ENCODE assay signal across 8 mouse cellular contexts in genomic region chr11:30772777-30773417, GRCm38 (mm10). TPM values are rescaled to one million over a fixed set of nuclear protein-coding genes. Genes with fewer than 3 reads are reported as not detected.
DNase-seq lines count a peak whose midpoint lies in the region; ATAC-seq and TF ChIP-seq lines count a peak whose summit lies in the region.

No protein-coding gene starts in this region.

- H3K27me3 ChIP-seq in heart, embryonic 11.5 days (ENCODE audit: control insufficient read depth, insufficient read depth, low read length) = no peaks in the 10 kb centered on the region
- no peaks in the 10 kb centered on the region for H3K27me3 ChIP-seq in heart, embryonic 16.5 days (ENCODE audit: control insufficient read depth, insufficient read depth, low read length)

- H3K36me3 ChIP-seq in heart, embryonic 11.5 days (ENCODE audit: control insufficient read depth, insufficient read depth, low read length) = no peaks in the 10 kb centered on the region
- H3K36me3 ChIP-seq in heart, embryonic 16.5 days (ENCODE audit: control insufficient read depth, insufficient read depth) = no peaks in the 10 kb centered on the region

- H3K4me2 ChIP-seq in heart, embryonic 11.5 days = peak overlapping the region; percentile 81
- peak overlapping the region; percentile 88 for H3K4me2 ChIP-seq in heart, embryonic 16.5 days (ENCODE audit: low read depth, low read length)

- no peaks in the 10 kb centered on the region for H3K9me3 ChIP-seq in heart, embryonic 11.5 days (replicated peaks; ENCODE audit: control insufficient read depth, low read length)
- H3K9me3 ChIP-seq in heart, embryonic 16.5 days (replicated peaks; ENCODE audit: control insufficient read depth, low read length) = no peaks in the 10 kb centered on the region

- H3K27ac ChIP-seq in heart, embryonic 11.5 days (ENCODE audit: low read depth, low read length) = peak overlapping the region; percentile 93
- H3K27ac ChIP-seq in bone marrow macrophage, adult 2 months (ENCODE audit: insufficient read depth, low read depth, low read length) = peak overlapping the region; percentile 51
- H3K27ac ChIP-seq in heart, embryonic 16.5 days (ENCODE audit: low read length) = peak overlapping the region; percentile 93

- WGBS in heart, embryonic 11.5 days (ENCODE audit: insufficient replicate concordance) = 3% methylated on average over 21 of the region's 21 CpGs
- WGBS in heart, embryonic 16.5 days = 3% methylated on average over 21 of the region's 21 CpGs

- H3K4me1 ChIP-seq in heart, embryonic 11.5 days (ENCODE audit: control insufficient read depth, insufficient read depth, low read length) = peaks cover 12% of the 10 kb centered on the region
- peaks cover 5% of the 10 kb centered on the region for H3K4me1 ChIP-seq in bone marrow macrophage, adult 2 months (ENCODE audit: control insufficient read depth, insufficient read depth, low read length)
- peaks cover 17% of the 10 kb centered on the region for H3K4me1 ChIP-seq in heart, embryonic 16.5 days (ENCODE audit: control insufficient read depth, insufficient read depth, low read length)

- no peak for TF ChIP-seq CTCF in bone marrow macrophage, adult 2 months (IDR thresholded peaks at IDR 0.05; ENCODE audit: low read depth, low read length)

- no peak for DNase-seq in heart, postnatal 36 days
- peak; percentile 11 for DNase-seq in lung, postnatal 36 days
- DNase-seq in right cerebral cortex, postnatal 25 days = no peak
- DNase-seq in adrenal gland, postnatal 25 days = no peak
- no peak for DNase-seq in urinary bladder, postnatal 10 days (ENCODE audit: low spot score)

- ATAC-seq in heart, embryonic 11.5 days (replicated peaks; ENCODE audit: insufficient number of reproducible peaks, low FRiP score, low TSS enrichment) = no peak
- ATAC-seq in heart, embryonic 16.5 days (replicated peaks; ENCODE audit: extremely low read depth, insufficient read depth, low FRiP score) = no peak

- H3K9ac ChIP-seq in heart, embryonic 11.5 days (ENCODE audit: low read depth, low read length) = peak overlapping the region; percentile 96
- H3K9ac ChIP-seq in heart, embryonic 16.5 days (ENCODE audit: low read length) = peak overlapping the region; percentile 98

- TF ChIP-seq POLR2A in bone marrow macrophage, adult 2 months (IDR thresholded peaks at IDR 0.05; ENCODE audit: borderline replicate concordance, low read depth, low read length) = no peak

- intact Hi-C loops in heart, postnatal 36 days (cut with DNase I) = loop anchor here (2.0 to 10.0 kb wide), 3 partner anchors 26 to 746 kb away; partner anchors contain the start of gene Eml6

- H3K4me3 ChIP-seq in heart, embryonic 11.5 days (ENCODE audit: low read depth, low read length) = peak overlapping the region; percentile 95
- H3K4me3 ChIP-seq in bone marrow macrophage, adult 2 months (ENCODE audit: insufficient read depth, low read length) = peak overlapping the region; percentile 71
- peak overlapping the region; percentile 93 for H3K4me3 ChIP-seq in heart, embryonic 16.5 days (ENCODE audit: low read length)

RNA-seq across cellular contexts. Expression of gene Psme4, which starts 1.4 kb away (rescaled TPM):
- polyA plus RNA-seq in heart, embryonic 11.5 days (2014; fragmentation: Nextera tagmentation; extraction: Ambion mirVana) = 17.1 and 23.8 TPM in 2 replicates
- 100 to 1,000 TPM; 215 to 267 TPM for total RNA-seq in heart, postnatal 36 days (2021)
- 43.9 and 52.0 TPM in 2 replicates for polyA plus RNA-seq in bone marrow macrophage, adult 2 months (2012; ENCODE audit: insufficient read depth, insufficient read length, missing spikeins)
- 10.1 and 11.4 TPM in 2 replicates for polyA plus RNA-seq in heart, embryonic 16.5 days (2015; fragmentation: Nextera tagmentation; extraction: Ambion mirVana)
- 77.5 and 80.9 TPM in 2 replicates for total RNA-seq in adrenal gland, postnatal 25 days (2021)
